Mouse (Mus musculus) limb, embryonic 13.5 days (tissue): ENCODE measurements at regions not wholly inside any gene's neighbourhood (a gene's known extent, or its start where the extent isn't known, plus 50 kb on each side); places are given as distances from the start of the nearest gene placed in this dataset.
"Not testable (repeated sequence)": the region's sequence is repeated elsewhere in the genome, so short reads cannot be mapped to it uniquely, and the experiment has no call there.

Source experiments
- ATAC-seq: fragments of 200-750 bp; cut with Nextera tagmentation; 2 replicates; pipeline ENCODE4 v1.8.0; 2017; ENCODE audit warnings: low read depth, moderate number of reproducible peaks, moderate TSS enrichment; ENCODE audit not compliant: low FRiP score
- H3K27ac ChIP-seq: fragments of 300-500 bp; sonication (generic); 2 replicates; pipeline ENCODE4 v1.5.1; 2015; ENCODE audit warnings: inconsistent platforms, mild to moderate bottlenecking, moderate library complexity
- H3K27me3 ChIP-seq: fragments of 300-500 bp; sonication (generic); 2 replicates; pipeline ENCODE4 v1.6.1; 2015; ENCODE audit warnings: mild to moderate bottlenecking, inconsistent platforms
- H3K36me3 ChIP-seq: fragments of 300-500 bp; sonication (generic); 2 replicates; pipeline ENCODE4 v1.6.1; 2015; ENCODE audit warnings: inconsistent platforms, mild to moderate bottlenecking, moderate library complexity
- H3K4me1 ChIP-seq: fragments of 300-500 bp; sonication (generic); 2 replicates; pipeline ENCODE4 v1.6.1; 2015; ENCODE audit warnings: inconsistent platforms
- H3K4me2 ChIP-seq: fragments of 300-500 bp; sonication (generic); replicated peaks from 2 replicates; pipeline ENCODE4 v1.6.1; 2015; ENCODE audit warnings: inconsistent platforms, mild to moderate bottlenecking, moderate library complexity
- H3K4me3 ChIP-seq: fragments of 300-500 bp; sonication (generic); 2 replicates; pipeline ENCODE4 v1.5.1; 2015; ENCODE audit warnings: moderate library complexity, mild to moderate bottlenecking, inconsistent platforms
- H3K9ac ChIP-seq: fragments of 300-500 bp; sonication (generic); 2 replicates; pipeline ENCODE4 v1.6.1; 2015; ENCODE audit warnings: mild to moderate bottlenecking, inconsistent platforms
- H3K9me3 ChIP-seq: fragments of 300-500 bp; sonication (generic); 2 replicates; pipeline ENCODE4 v1.6.1; 2016; ENCODE audit warnings: inconsistent platforms
- WGBS: fragments of 180-500 bp; shearing (Covaris S2); methylation state at CpG from one replicate; pipeline ENCODE4 v1.1.7; 2015; 5-methylcytosine and 5-hydroxymethylcytosine counted together

GRCm38 (mm10) chr11:23079936-23080794 lies 72.8 kb downstream of the Fam161a start:
- H3K4me2 ChIP-seq, result no peak overlapping the region
- H3K27ac ChIP-seq, result no peak overlapping the region
- WGBS, result 79% methylated on average over 3 of the region's 3 CpGs
- no peak overlapping the region for H3K4me3 ChIP-seq
- no peaks in the 10 kb centered on the region for H3K36me3 ChIP-seq
- peaks cover 4% of the 10 kb centered on the region; the same call in 1 of the 2 replicates for H3K4me1 ChIP-seq
- ATAC-seq, result no peak
- H3K9me3 ChIP-seq, result no peaks in the 10 kb centered on the region
- H3K27me3 ChIP-seq, result no peaks in the 10 kb centered on the region
- no peak overlapping the region for H3K9ac ChIP-seq

- H3K4me1 ChIP-seq, result peaks cover 4% of the 10 kb centered on the region; the same call in 1 of the 2 replicates
- no peak overlapping the region for H3K9ac ChIP-seq
- no peak for ATAC-seq
- H3K4me2 ChIP-seq, result no peak overlapping the region
- no peak overlapping the region for H3K4me3 ChIP-seq
- no peaks in the 10 kb centered on the region for H3K27me3 ChIP-seq
- no peak overlapping the region for H3K27ac ChIP-seq
- no peaks in the 10 kb centered on the region for H3K36me3 ChIP-seq
- H3K9me3 ChIP-seq, result no peaks in the 10 kb centered on the region
- 62% methylated on average over 4 of the region's 4 CpGs for WGBS
Observed at GRCm38 (mm10) chr11:23081616-23082015, 74.3 kb downstream of the Fam161a start.

GRCm38 (mm10) chr11:23083811-23084210 lies 76.5 kb downstream of the Fam161a start:
- H3K36me3 ChIP-seq, ATAC-seq, H3K9me3 ChIP-seq, H3K27ac ChIP-seq, H3K4me2 ChIP-seq, H3K27me3 ChIP-seq, H3K4me3 ChIP-seq, H3K4me1 ChIP-seq, H3K9ac ChIP-seq: not testable (repeated sequence)
- 84% methylated on average over 2 of the region's 2 CpGs for WGBS

GRCm38 (mm10) chr11:23095287-23095686 lies 88.0 kb downstream of the Fam161a start:
- H3K4me1 ChIP-seq, result no peaks in the 10 kb centered on the region
- no peak for ATAC-seq
- 70% methylated on average over 5 of the region's 5 CpGs for WGBS
- H3K9me3 ChIP-seq, result peaks cover 6% of the 10 kb centered on the region; the same call in 1 of the 2 replicates
- no peak overlapping the region for H3K4me2 ChIP-seq
- H3K36me3 ChIP-seq, result no peaks in the 10 kb centered on the region
- no peak overlapping the region for H3K4me3 ChIP-seq
- no peak overlapping the region for H3K9ac ChIP-seq
- no peak overlapping the region for H3K27ac ChIP-seq
- H3K27me3 ChIP-seq, result no peaks in the 10 kb centered on the region

GRCm38 (mm10) chr11:23095723-23096122 lies 88.4 kb downstream of the Fam161a start:
- 52% methylated on average over 1 of the region's 1 CpGs for WGBS
- H3K27ac ChIP-seq, H3K4me1 ChIP-seq, H3K4me2 ChIP-seq, H3K27me3 ChIP-seq, H3K9me3 ChIP-seq, ATAC-seq, H3K4me3 ChIP-seq, H3K9ac ChIP-seq, H3K36me3 ChIP-seq: not testable (repeated sequence)

- Histone ChIP-seq H3K36me3 (no peaks in the 10 kb centered on the region), H3K9ac (no peak overlapping the region), H3K4me2 (no peak overlapping the region), H3K4me1 (no peaks in the 10 kb centered on the region), H3K27ac (no peak overlapping the region), H3K27me3 (no peaks in the 10 kb centered on the region), H3K9me3 (peaks cover 6% of the 10 kb centered on the region; the same call in 1 of the 2 replicates), H3K4me3 (no peak overlapping the region)
- WGBS, result 65% methylated on average over 2 of the region's 2 CpGs
- no peak for ATAC-seq
Observed at GRCm38 (mm10) chr11:23096451-23097222, 89.3 kb downstream of the Fam161a start.

GRCm38 (mm10) chr11:23097223-23097490 lies 89.8 kb downstream of the Fam161a start:
- no peak overlapping the region for H3K9ac ChIP-seq
- H3K4me2 ChIP-seq, result no peak overlapping the region
- no peak overlapping the region for H3K4me3 ChIP-seq
- no peak overlapping the region for H3K27ac ChIP-seq
- H3K27me3 ChIP-seq, result no peaks in the 10 kb centered on the region
- no peak for ATAC-seq
- no peaks in the 10 kb centered on the region for H3K4me1 ChIP-seq
- WGBS, result 77% methylated on average over 2 of the region's 2 CpGs
- peaks cover 6% of the 10 kb centered on the region; the same call in 1 of the 2 replicates for H3K9me3 ChIP-seq
- H3K36me3 ChIP-seq, result no peaks in the 10 kb centered on the region

GRCm38 (mm10) chr11:23114636-23115035 lies 107.3 kb downstream of the Fam161a start:
- no peaks in the 10 kb centered on the region for H3K4me1 ChIP-seq
- no peaks in the 10 kb centered on the region for H3K27me3 ChIP-seq
- peaks cover 21% of the 10 kb centered on the region; the same call in 1 of the 2 replicates for H3K9me3 ChIP-seq
- no peak overlapping the region for H3K4me2 ChIP-seq
- H3K36me3 ChIP-seq, result no peaks in the 10 kb centered on the region
- H3K9ac ChIP-seq, result no peak overlapping the region
- WGBS, result 79% methylated on average over 9 of the region's 9 CpGs
- H3K4me3 ChIP-seq, result no peak overlapping the region
- no peak overlapping the region for H3K27ac ChIP-seq
- no peak for ATAC-seq

GRCm38 (mm10) chr11:23120533-23121210 lies 113.3 kb downstream of the Fam161a start:
- no peak for ATAC-seq
- Histone ChIP-seq H3K27me3 (no peaks in the 10 kb centered on the region), H3K4me2 (no peak overlapping the region), H3K4me3 (no peak overlapping the region), H3K27ac (no peak overlapping the region), H3K9ac (no peak overlapping the region), H3K9me3 (no peaks in the 10 kb centered on the region), H3K36me3 (no peaks in the 10 kb centered on the region), H3K4me1 (peaks cover 7% of the 10 kb centered on the region; the same call in 1 of the 2 replicates)
- 84% methylated on average over 11 of the region's 11 CpGs for WGBS

- peak overlapping the region; percentile 41 for H3K4me3 ChIP-seq
- no peak overlapping the region for H3K27ac ChIP-seq
- H3K9me3 ChIP-seq, result no peaks in the 10 kb centered on the region
- peak overlapping the region; percentile 70 for H3K4me2 ChIP-seq
- WGBS, result 3% methylated on average over 25 of the region's 25 CpGs
- no peaks in the 10 kb centered on the region for H3K27me3 ChIP-seq
- H3K4me1 ChIP-seq, result peaks cover 7% of the 10 kb centered on the region; the same call in 1 of the 2 replicates
- H3K36me3 ChIP-seq, result no peaks in the 10 kb centered on the region
- H3K9ac ChIP-seq, result peak overlapping the region; percentile 59
- ATAC-seq, result peak; percentile 93
Observed at GRCm38 (mm10) chr11:23124198-23124951, 117.0 kb downstream of the Fam161a start.

- no peaks in the 10 kb centered on the region for H3K9me3 ChIP-seq
- no peaks in the 10 kb centered on the region for H3K27me3 ChIP-seq
- H3K4me2 ChIP-seq, result no peak overlapping the region
- H3K36me3 ChIP-seq, result no peaks in the 10 kb centered on the region
- H3K9ac ChIP-seq, result no peak overlapping the region
- no peak overlapping the region for H3K27ac ChIP-seq
- H3K4me1 ChIP-seq, result no peaks in the 10 kb centered on the region
- no peak overlapping the region for H3K4me3 ChIP-seq
- 36% methylated on average over 1 of the region's 1 CpGs for WGBS
- no peak for ATAC-seq
Observed at GRCm38 (mm10) chr11:23131122-23131521, 123.8 kb downstream of the Fam161a start.
